ENCODE assay signal across 22 mouse cellular contexts in genomic region chr6:46080236-46080635, GRCm38 (mm10).
DNase-seq lines count a peak whose midpoint lies in the region; ATAC-seq and TF ChIP-seq lines count a peak whose summit lies in the region.
"Had no signal": no experiment of that assay in that cellular context is flagged by ENCODE, and none has a peak within 500 bp of the region (broad histone marks: within the 10 kb centered on the region; RNA-seq: fewer than 3 reads in every experiment).

No protein-coding gene starts in this region.

- H3K36me3 ChIP-seq in kidney, postnatal 0 days (ENCODE audit: insufficient read depth, low read length), result no peaks in the 10 kb centered on the region
- no peaks in the 10 kb centered on the region for H3K36me3 ChIP-seq in forebrain, embryonic 16.5 days (ENCODE audit: control insufficient read depth, insufficient read depth)
- no peaks in the 10 kb centered on the region for H3K36me3 ChIP-seq in neural tube, embryonic 15.5 days
- no peaks in the 10 kb centered on the region for H3K36me3 ChIP-seq in kidney, embryonic 15.5 days
- H3K36me3 ChIP-seq: hindbrain, embryonic 10.5 days had no signal

- 52% methylated on average over 2 of the region's 2 CpGs for WGBS in kidney, postnatal 0 days
- 10% methylated on average over 2 of the region's 2 CpGs for WGBS in forebrain, embryonic 16.5 days
- 44% methylated on average over 2 of the region's 2 CpGs for WGBS in neural tube, embryonic 15.5 days
- WGBS in kidney, embryonic 15.5 days, result 70% methylated on average over 2 of the region's 2 CpGs

- H3K4me3 ChIP-seq in kidney, postnatal 0 days (replicated peaks; ENCODE audit: low read depth, low read length), result no peak overlapping the region
- no peak overlapping the region for H3K4me3 ChIP-seq in embryonic fibroblast, embryonic 13.5 days (ENCODE audit: insufficient read depth, low read length)
- no peak overlapping the region for H3K4me3 ChIP-seq in forebrain, embryonic 16.5 days (replicated peaks; ENCODE audit: low read length)
- no peak overlapping the region for H3K4me3 ChIP-seq in neural tube, embryonic 15.5 days (replicated peaks)
- H3K4me3 ChIP-seq in kidney, embryonic 15.5 days (replicated peaks), result no peak overlapping the region
- H3K4me3 ChIP-seq: hindbrain, embryonic 10.5 days; myocyte had no signal

- H3K4me2 ChIP-seq in kidney, postnatal 0 days (ENCODE audit: low read length), result no peak overlapping the region
- no peak overlapping the region for H3K4me2 ChIP-seq in forebrain, embryonic 16.5 days (ENCODE audit: low read length)
- H3K4me2 ChIP-seq in neural tube, embryonic 15.5 days, result no peak overlapping the region
- H3K4me2 ChIP-seq in kidney, embryonic 15.5 days, result no peak overlapping the region
- H3K4me2 ChIP-seq: liver, embryonic 11.5 days had no signal

- peak; percentile 6 for DNase-seq in kidney, postnatal 0 days (ENCODE audit: low spot score)
- DNase-seq in kidney, adult 9 months, result no peak
- peak; percentile 15 for DNase-seq in Patski (ENCODE audit: low read depth, low spot score)
- no peak for DNase-seq in layer of hippocampus, adult 11-12 months (ENCODE audit: low spot score)
- DNase-seq: adrenal gland, adult 8-10 months; B cell, adult 2 months; cerebellum, postnatal 14 days; gastrocnemius, postnatal 36 days; kidney, adult 2 months; kidney, postnatal 36 days; layer of hippocampus, adult 9-11 months; lung, adult 18-20 months; lung, postnatal 14 days; right cerebral cortex, postnatal 4 days; thymus, postnatal 14 days had no signal

- no peak for ATAC-seq in kidney, postnatal 0 days (replicated peaks; ENCODE audit: low FRiP score, low read depth)
- ATAC-seq in Patski, result peak; percentile 54
- ATAC-seq in forebrain, embryonic 16.5 days, result peak; percentile 28; the same call in 1 of the 2 replicates
- no peak for ATAC-seq in neural tube, embryonic 15.5 days (ENCODE audit: low FRiP score)
- ATAC-seq in kidney, embryonic 15.5 days (replicated peaks; ENCODE audit: low FRiP score), result no peak

- POLR2A ChIA-PET in Patski (lab: Charles Lee), result no interaction called here

- no peaks in the 10 kb centered on the region for H3K4me1 ChIP-seq in kidney, postnatal 0 days (replicated peaks; ENCODE audit: insufficient read depth, low read length)
- peaks cover 4% of the 10 kb centered on the region; the same call in 1 of the 2 replicates for H3K4me1 ChIP-seq in embryonic fibroblast, embryonic 13.5 days (ENCODE audit: control insufficient read depth, insufficient read depth, low read length)
- no peaks in the 10 kb centered on the region for H3K4me1 ChIP-seq in forebrain, embryonic 16.5 days (replicated peaks; ENCODE audit: control insufficient read depth, insufficient read depth, low read length)
- H3K4me1 ChIP-seq in neural tube, embryonic 15.5 days, result no peaks in the 10 kb centered on the region
- H3K4me1 ChIP-seq in kidney, embryonic 15.5 days, result no peaks in the 10 kb centered on the region

- no peaks in the 10 kb centered on the region for H3K27me3 ChIP-seq in kidney, postnatal 0 days (ENCODE audit: insufficient read depth, low read length)
- H3K27me3 ChIP-seq in Patski, result no peaks in the 10 kb centered on the region
- H3K27me3 ChIP-seq in forebrain, embryonic 16.5 days (replicated peaks; ENCODE audit: control insufficient read depth, insufficient read depth, low read length), result no peaks in the 10 kb centered on the region
- H3K27me3 ChIP-seq in neural tube, embryonic 15.5 days (replicated peaks), result no peaks in the 10 kb centered on the region
- H3K27me3 ChIP-seq in kidney, embryonic 15.5 days, result no peaks in the 10 kb centered on the region

- CTCF ChIA-PET in Patski (lab: Charles Lee), result no interaction called here

- no peak for TF ChIP-seq POLR2A in embryonic fibroblast, embryonic 13.5 days (IDR thresholded peaks at IDR 0.05; ENCODE audit: low read depth, low read length)

- H3K9ac ChIP-seq in kidney, postnatal 0 days (ENCODE audit: low read depth, low read length), result no peak overlapping the region
- H3K9ac ChIP-seq in forebrain, embryonic 16.5 days (replicated peaks; ENCODE audit: low read depth, low read length), result no peak overlapping the region
- no peak overlapping the region for H3K9ac ChIP-seq in neural tube, embryonic 15.5 days (replicated peaks)
- H3K9ac ChIP-seq in kidney, embryonic 15.5 days, result no peak overlapping the region

- H3K9me3 ChIP-seq in kidney, postnatal 0 days (replicated peaks; ENCODE audit: low read length), result no peaks in the 10 kb centered on the region
- H3K9me3 ChIP-seq in forebrain, embryonic 16.5 days (ENCODE audit: control insufficient read depth, low read length), result no peaks in the 10 kb centered on the region
- no peaks in the 10 kb centered on the region for H3K9me3 ChIP-seq in neural tube, embryonic 15.5 days (replicated peaks)
- no peaks in the 10 kb centered on the region for H3K9me3 ChIP-seq in kidney, embryonic 15.5 days (replicated peaks)
- H3K9me3 ChIP-seq: hindbrain, embryonic 10.5 days had no signal

- no peak overlapping the region for H3K27ac ChIP-seq in kidney, postnatal 0 days
- peak overlapping the region; percentile 72 for H3K27ac ChIP-seq in embryonic fibroblast, embryonic 13.5 days (ENCODE audit: insufficient read depth, low read length)
- H3K27ac ChIP-seq in forebrain, embryonic 16.5 days (ENCODE audit: low read length), result no peak overlapping the region
- H3K27ac ChIP-seq in neural tube, embryonic 15.5 days (replicated peaks), result no peak overlapping the region
- no peak overlapping the region for H3K27ac ChIP-seq in kidney, embryonic 15.5 days
- H3K27ac ChIP-seq: hindbrain, embryonic 10.5 days had no signal

- no peak for TF ChIP-seq CTCF in kidney, postnatal 0 days (IDR thresholded peaks at IDR 0.05; ENCODE audit: low read depth)
- TF ChIP-seq CTCF in Patski (IDR thresholded peaks at IDR 0.05), result no peak
- TF ChIP-seq CTCF in embryonic fibroblast, embryonic 13.5 days (IDR thresholded peaks at IDR 0.05; ENCODE audit: borderline replicate concordance, insufficient read depth, low read length), result no peak

- in situ Hi-C loops in Patski (cut with MboI; ENCODE audit: low pct_unique_long_range_greater_than_20kb), result no loop called here

Comparison
In these comparisons a context has a peak if more than half of its experiments do, and no peak if none do; other contexts are left out.
1. DNase-seq: peak in kidney, postnatal 0 days (single experiment) and Patski (single experiment); none in kidney, adult 9 months (single experiment) and layer of hippocampus, adult 11-12 months (single experiment).
2. ATAC-seq: peak in Patski (single experiment) and forebrain, embryonic 16.5 days (single experiment); none in kidney, postnatal 0 days (single experiment), neural tube, embryonic 15.5 days (single experiment) and kidney, embryonic 15.5 days (single experiment).